Mouse (Mus musculus) MN1 (cell line): ENCODE measurements around the gene Gpr132.

ENCODE experiments used
- DNase-seq: peaks from one replicate; pipeline ENCODE4 v3.0.0-alpha.2; 2016; ENCODE audit warnings: low spot score

Gpr132 gene

GRCm38 (mm10) chr12:112877073-112877576 lies 9.1 kb upstream of the Gpr132 start:
- no peak for DNase-seq

- DNase-seq, result peak; percentile 40
These were observed 8.5 kb upstream of the Gpr132 start for GRCm38 (mm10) chr12:112876332-112877072.

- peak; percentile 89 for DNase-seq
These were observed 7.4 kb upstream of the Gpr132 start for GRCm38 (mm10) chr12:112875225-112876013.

GRCm38 (mm10) chr12:112874199-112874598 lies 6.2 kb upstream of the Gpr132 start:
- no peak for DNase-seq

GRCm38 (mm10) chr12:112873452-112874190 lies 5.6 kb upstream of the Gpr132 start:
- DNase-seq, result peak; percentile 67

- DNase-seq, result no peak
These were observed 5.0 kb upstream of the Gpr132 start for GRCm38 (mm10) chr12:112872991-112873390.

GRCm38 (mm10) chr12:112871272-112871671 lies 3.2 kb upstream of the Gpr132 start:
- no peak for DNase-seq

- no peak for DNase-seq
These were observed 2.7 kb upstream of the Gpr132 start for GRCm38 (mm10) chr12:112870775-112871174.

GRCm38 (mm10) chr12:112869783-112870204 lies 1.8 kb upstream of the Gpr132 start:
- DNase-seq, result no peak

GRCm38 (mm10) chr12:112867106-112867674 lies 838 bp downstream of the Gpr132 start:
- DNase-seq, result no peak

GRCm38 (mm10) chr12:112866467-112867080 lies 1.5 kb downstream of the Gpr132 start:
- DNase-seq, result no peak

- no peak for DNase-seq
These were observed 3.2 kb downstream of the Gpr132 start for GRCm38 (mm10) chr12:112864804-112865203.

GRCm38 (mm10) chr12:112861911-112862321 lies 6.1 kb downstream of the Gpr132 start:
- no peak for DNase-seq

GRCm38 (mm10) chr12:112860765-112861164 lies 7.3 kb downstream of the Gpr132 start:
- no peak for DNase-seq

GRCm38 (mm10) chr12:112859930-112860329 lies 8.1 kb downstream of the Gpr132 start:
- no peak for DNase-seq

GRCm38 (mm10) chr12:112858581-112859336 lies 9.3 kb downstream of the Gpr132 start:
- no peak for DNase-seq

- DNase-seq, result no peak
These were observed 10.8 kb downstream of the Gpr132 start for GRCm38 (mm10) chr12:112857021-112857925.

- no peak for DNase-seq
These were observed 11.7 kb downstream of the Gpr132 start for GRCm38 (mm10) chr12:112856338-112856737.

- no peak for DNase-seq
These were observed 13.3 kb downstream of the Gpr132 start for GRCm38 (mm10) chr12:112854610-112855333.
